Mouse (Mus musculus): ENCODE results near the gene Tmed9.
"Not testable (repeated sequence)": the region's sequence is repeated elsewhere in the genome, so short reads cannot be mapped to it uniquely, and the experiment has no call there.

The Tmed9 gene

GRCm38 (mm10) chr13:55611996-55612395 is 38.5 kb downstream of the Tmed9 start:
- DNase-seq, result no peak

GRCm38 (mm10) chr13:55613471-55613870 is 39.9 kb downstream of the Tmed9 start:
- peak in 1 of 2 experiments; percentile 14 for DNase-seq

- peak in 1 of 2 experiments; percentile 4 for DNase-seq
Measured at GRCm38 (mm10) chr13:55619328-55619727, 45.8 kb downstream of the Tmed9 start.

GRCm38 (mm10) chr13:55620275-55620674 is 46.7 kb downstream of the Tmed9 start:
- no peak for DNase-seq

GRCm38 (mm10) chr13:55622156-55622648 is 48.7 kb downstream of the Tmed9 start:
- DNase-seq, result not testable (repeated sequence)

- peak; percentile 89 to 92 for DNase-seq
Measured at GRCm38 (mm10) chr13:55622649-55623541, 49.4 kb downstream of the Tmed9 start, which contains the start of gene Caml. Caml (plus strand) TSS chr13:55623005.

GRCm38 (mm10) chr13:55634639-55635127 is 61.2 kb downstream of the Tmed9 start, which contains the start of gene Ddx46:
Ddx46 (plus strand) TSS chr13:55635027.
- peak; percentile 90 to 96 for DNase-seq

- DNase-seq, result peak in 1 of 2 experiments; percentile 3
Measured at GRCm38 (mm10) chr13:55635146-55635571, 61.6 kb downstream of the Tmed9 start.

- no peak for DNase-seq
Measured at GRCm38 (mm10) chr13:55636185-55636983, 62.9 kb downstream of the Tmed9 start.

GRCm38 (mm10) chr13:55640480-55640879 is 66.9 kb downstream of the Tmed9 start:
- DNase-seq, result peak; percentile 70 to 91

- peak in 1 of 2 experiments; percentile 37 for DNase-seq
Measured at GRCm38 (mm10) chr13:55644525-55644924, 71.0 kb downstream of the Tmed9 start.
